Mouse (Mus musculus) forebrain, postnatal 0 days (tissue): ENCODE results near the gene Cers5. TPM values are rescaled to one million over a fixed set of nuclear protein-coding genes. Genes with fewer than 3 reads are reported as not detected.

Source experiments
- ATAC-seq: fragments of 200-750 bp; cut with Nextera tagmentation; 2 replicates; pipeline ENCODE4 v1.8.0; 2017; ENCODE audit warnings: mild to moderate bottlenecking, moderate library complexity
- DNase-seq: peaks from one replicate; pipeline ENCODE4 v3.0.0-alpha.2; 2015
- H3K27ac ChIP-seq: fragments of 300-500 bp; sonication (generic); 2 replicates; pipeline ENCODE4 v1.5.1; 2014; ENCODE audit warnings: low read depth, mild to moderate bottlenecking, antibody characterized with exemption, low read length, moderate library complexity, mixed read lengths
- H3K27me3 ChIP-seq: fragments of 300-500 bp; sonication (generic); 2 replicates; pipeline ENCODE4 v1.6.1; 2014; ENCODE audit warnings: mild to moderate bottlenecking, low read length, mixed read lengths; ENCODE audit not compliant: insufficient read depth
- H3K36me3 ChIP-seq: fragments of 300-500 bp; sonication (generic); 2 replicates; pipeline ENCODE4 v1.6.1; 2014; ENCODE audit warnings: mild to moderate bottlenecking, moderate library complexity; ENCODE audit not compliant: insufficient read depth
- H3K4me1 ChIP-seq: fragments of 300-500 bp; sonication (generic); 2 replicates; pipeline ENCODE4 v1.6.1; 2014; ENCODE audit warnings: antibody characterized with exemption; ENCODE audit not compliant: insufficient read depth
- H3K4me2 ChIP-seq: fragments of 300-500 bp; sonication (generic); 2 replicates; pipeline ENCODE4 v1.6.1; 2014; ENCODE audit warnings: low read depth, mild to moderate bottlenecking, moderate library complexity
- H3K4me3 ChIP-seq: fragments of 300-500 bp; sonication (generic); 2 replicates; pipeline ENCODE4 v1.5.1; 2014; ENCODE audit warnings: low read depth, low read length, mixed read lengths
- H3K9ac ChIP-seq: fragments of 300-500 bp; sonication (generic); 2 replicates; pipeline ENCODE4 v1.6.1; 2014; ENCODE audit warnings: mild to moderate bottlenecking
- H3K9me3 ChIP-seq: fragments of 300-500 bp; sonication (generic); 2 replicates; pipeline ENCODE4 v1.6.1; 2016; ENCODE audit warnings: low read length
- CTCF ChIP-seq: sonication (generic); IDR thresholded peaks from 2 replicates; pipeline ENCODE4 v1.5.1; 2016; ENCODE audit warnings: antibody characterized with exemption, control low read depth, low read depth
- WGBS: fragments of 180-500 bp; shearing (Covaris S2); extraction: QIAGEN DNeasy Blood & Tissue Kit; methylation state at CpG from one replicate; pipeline ENCODE4 v1.1.7; 2014; 5-methylcytosine and 5-hydroxymethylcytosine counted together
- polyA plus RNA-seq: library from polyadenylated mRNA; unstranded; fragments of >200 nt; fragmentation: Nextera tagmentation; extraction: Ambion mirVana; gene quantifications from 2 replicates; pipeline ENCODE4 v1.2.1, GENCODE M21; 2015
- total RNA-seq: library from RNA; depleted of rRNA; stranded (reverse); fragments of >200 nt; gene quantifications from 2 replicates; pipeline ENCODE4 v1.2.3, GENCODE M21; 2014

The Cers5 gene
- total and polyA plus RNA-seq, 2 experiments from 2014 or later: 76.8 to 99.2 TPM

GRCm38 (mm10) chr15:99719865-99720264 is 52.8 kb downstream of the Cers5 start:
- ATAC-seq: no peak
- H3K9me3 ChIP-seq: no peaks in the 10 kb centered on the region
- H3K4me2 ChIP-seq: no peak overlapping the region
- 77% methylated on average over 8 of the region's 8 CpGs for WGBS
- H3K4me1 ChIP-seq: no peaks in the 10 kb centered on the region; the same call in 1 of the 2 replicates
- H3K9ac ChIP-seq: no peak overlapping the region
- H3K36me3 ChIP-seq: peaks cover 18% of the 10 kb centered on the region; the same call in 1 of the 2 replicates
- no peak for TF ChIP-seq CTCF
- H3K4me3 ChIP-seq: no peak overlapping the region
- H3K27me3 ChIP-seq: no peaks in the 10 kb centered on the region
- no peak for DNase-seq
- H3K27ac ChIP-seq: no peak overlapping the region

GRCm38 (mm10) chr15:99718461-99719021 is 54.1 kb downstream of the Cers5 start:
- no peak for DNase-seq
- no peak for TF ChIP-seq CTCF
- Histone ChIP-seq H3K4me3 (no peak overlapping the region), H3K9ac (no peak overlapping the region), H3K4me2 (no peak overlapping the region), H3K4me1 (no peaks in the 10 kb centered on the region; the same call in 1 of the 2 replicates), H3K27ac (no peak overlapping the region), H3K36me3 (peaks cover 28% of the 10 kb centered on the region), H3K9me3 (no peaks in the 10 kb centered on the region), H3K27me3 (no peaks in the 10 kb centered on the region)
- WGBS: 81% methylated on average over 9 of the region's 9 CpGs
- no peak for ATAC-seq

- Histone ChIP-seq H3K9me3 (no peaks in the 10 kb centered on the region), H3K27ac (peak within 1 kb of the TSS; percentile 74), H3K36me3 (peaks cover 32% of the 10 kb centered on the region), H3K4me2 (no peak within 1 kb of the TSS), H3K4me1 (no peaks in the 10 kb centered on the region; the same call in 1 of the 2 replicates), H3K4me3 (no peak within 1 kb of the TSS), H3K9ac (no peak within 1 kb of the TSS), H3K27me3 (no peaks in the 10 kb centered on the region)
- 0 out of 2 replicates have a peak, but pooled peaks have one; percentile 10 for ATAC-seq
- 52% methylated on average over 26 of the region's 26 CpGs for WGBS
- peak; percentile 51 for DNase-seq
- no peak for TF ChIP-seq CTCF
These were observed 55.0 kb downstream of the Cers5 start, which contains the start of gene Gpd1 for GRCm38 (mm10) chr15:99717386-99718334. Gene Gpd1 (plus strand): TSS chr15:99717515.

GRCm38 (mm10) chr15:99716814-99717213 is 55.9 kb downstream of the Cers5 start:
- 86% methylated on average over 12 of the region's 12 CpGs for WGBS
- DNase-seq (no peak), ATAC-seq (no peak)
- no peaks in the 10 kb centered on the region; the same call in 1 of the 2 replicates for H3K4me1 ChIP-seq
- no peaks in the 10 kb centered on the region for H3K27me3 ChIP-seq
- no peak overlapping the region for H3K4me2 ChIP-seq
- H3K9me3 ChIP-seq: no peaks in the 10 kb centered on the region
- H3K36me3 ChIP-seq: peaks cover 34% of the 10 kb centered on the region
- 0 out of 2 replicates have a peak overlapping the region, but pooled peaks have one; percentile 74 for H3K27ac ChIP-seq
- TF ChIP-seq CTCF: no peak
- no peak overlapping the region for H3K4me3 ChIP-seq
- H3K9ac ChIP-seq: no peak overlapping the region

- Histone ChIP-seq H3K4me1 (no peaks in the 10 kb centered on the region; the same call in 1 of the 2 replicates), H3K9me3 (no peaks in the 10 kb centered on the region), H3K4me3 (no peak overlapping the region), H3K27ac (peak overlapping the region; percentile 74), H3K9ac (no peak overlapping the region), H3K27me3 (no peaks in the 10 kb centered on the region), H3K4me2 (no peak overlapping the region), H3K36me3 (peaks cover 40% of the 10 kb centered on the region)
- DNase-seq (no peak), ATAC-seq (no peak)
- WGBS: 63% methylated on average over 11 of the region's 11 CpGs
- no peak for TF ChIP-seq CTCF
These were observed 56.5 kb downstream of the Cers5 start for GRCm38 (mm10) chr15:99715982-99716746.

GRCm38 (mm10) chr15:99715361-99715865 is 57.3 kb downstream of the Cers5 start:
- Histone ChIP-seq H3K36me3 (peaks cover 43% of the 10 kb centered on the region), H3K4me2 (no peak overlapping the region), H3K4me3 (no peak overlapping the region), H3K4me1 (no peaks in the 10 kb centered on the region; the same call in 1 of the 2 replicates), H3K27me3 (no peaks in the 10 kb centered on the region), H3K9ac (no peak overlapping the region), H3K27ac (peak overlapping the region; percentile 74), H3K9me3 (no peaks in the 10 kb centered on the region)
- 24% methylated on average over 13 of the region's 13 CpGs for WGBS
- DNase-seq (peak; percentile 72), ATAC-seq (peak; percentile 82)
- no peak for TF ChIP-seq CTCF
